Mouse (Mus musculus) CD4-positive, CD25-positive, alpha-beta regulatory T cell, adult 4 months (primary cell): ENCODE results near the gene Nog. TPM values are rescaled to one million over a fixed set of nuclear protein-coding genes. Genes with fewer than 3 reads are reported as not detected.

Experiments
- ATAC-seq: one replicate; pipeline ENCODE4 v1.8.0; 2017
- polyA plus RNA-seq, 2 experiments: library from polyadenylated mRNA; unstranded; fragments of 100-300 nt; shearing (Covaris generic); gene quantifications; one replicate each; pipeline ENCODE4 v1.2.1; 2017

Nog gene
- polyA plus RNA-seq, 2 experiments from 2014 or later, result not detected

DNA sequence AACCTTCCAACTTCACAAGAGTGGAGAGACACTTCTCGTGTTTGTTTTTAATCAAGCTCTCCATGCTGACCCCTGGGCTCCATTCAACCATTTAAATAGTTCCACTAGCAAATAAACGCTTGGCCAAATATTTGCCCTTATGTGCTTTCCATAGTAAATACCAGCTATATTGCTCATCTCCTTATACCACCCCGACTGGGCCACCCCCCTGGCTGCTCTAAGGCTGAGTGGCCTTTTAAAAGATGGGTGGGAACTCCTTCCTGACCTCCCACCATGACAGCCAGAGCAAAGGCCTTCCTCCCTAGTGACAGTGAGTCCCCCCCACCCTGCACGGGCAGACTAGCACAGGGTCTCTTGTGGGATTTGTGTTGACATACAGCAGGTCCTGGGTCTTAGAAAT, 37.1 kb downstream of the Nog start:
- ATAC-seq, result no peak

DNA sequence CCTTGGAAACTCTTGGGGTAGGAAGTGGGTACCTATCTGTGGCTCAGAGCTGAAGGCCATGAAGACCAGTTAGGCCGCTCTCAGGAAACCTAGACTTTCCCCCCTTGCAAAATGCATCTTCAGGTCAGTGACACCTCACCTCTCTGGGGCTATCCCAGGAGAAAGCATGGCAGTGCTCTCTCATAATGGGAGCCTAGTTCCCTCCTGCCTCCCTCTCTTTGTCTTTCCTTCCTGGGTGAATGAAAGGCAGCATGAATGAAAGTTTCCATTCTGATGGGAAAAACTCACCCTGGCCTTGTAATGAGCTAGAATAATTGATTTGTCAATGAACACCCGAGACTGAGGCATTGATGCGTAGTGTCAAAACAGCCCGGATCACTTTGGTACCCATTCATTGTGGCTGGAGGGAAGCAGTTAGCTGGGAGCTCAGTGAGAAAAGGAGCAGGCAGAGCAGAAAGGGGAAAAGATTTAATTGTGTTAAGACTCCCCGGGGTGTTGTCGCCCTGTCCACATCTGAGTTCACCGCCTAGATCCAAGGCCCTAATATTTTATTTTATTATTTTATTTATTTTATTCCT, 42.7 kb downstream of the Nog start:
- ATAC-seq, result no peak

DNA sequence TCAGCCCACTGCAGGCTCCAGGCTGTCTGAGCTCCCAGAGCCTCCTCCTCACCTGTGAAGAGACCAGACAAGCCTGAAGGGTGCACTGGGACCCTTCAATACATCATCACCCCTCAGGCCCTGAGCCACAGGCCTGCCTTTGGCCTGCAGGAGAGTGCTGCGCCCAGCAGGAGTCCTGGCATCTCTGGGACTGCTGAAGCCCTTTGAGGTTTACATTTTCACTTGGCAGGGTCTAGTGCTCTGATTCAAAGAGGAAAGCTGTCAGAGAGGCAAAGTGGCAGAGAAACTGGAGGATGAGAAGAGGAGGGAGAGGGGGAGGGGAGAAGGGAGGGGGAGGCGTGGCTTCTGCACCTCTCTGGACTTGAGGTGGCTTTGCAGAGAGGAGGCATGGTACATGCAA, 44.2 kb downstream of the Nog start:
- ATAC-seq, result no peak

DNA sequence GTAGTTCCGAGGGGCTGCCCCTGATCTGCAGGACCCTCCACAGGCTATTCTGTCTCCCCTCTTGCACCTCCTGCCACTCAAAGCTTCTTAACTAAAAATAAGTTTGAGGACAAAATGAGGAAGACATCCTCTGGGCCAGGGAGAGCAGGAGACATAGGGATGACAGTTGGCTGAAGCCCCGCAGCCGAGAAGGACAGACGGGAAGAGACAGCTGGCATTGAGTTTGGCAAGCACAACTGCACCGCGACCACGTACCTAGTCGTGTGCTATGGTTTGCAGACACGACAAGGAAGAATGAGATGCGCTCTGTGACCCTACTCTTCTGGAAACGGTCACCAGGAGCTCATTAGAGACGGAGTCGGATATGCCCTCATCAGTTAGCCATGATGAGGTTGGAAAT, 48.2 kb downstream of the Nog start:
- ATAC-seq, result no peak

Other genes with a start within 250 kb of the Nog start
- 1 to 10 TPM; 4.6 to 7.3 TPM for gene Dgke, start 235.5 kb downstream of the Nog start, polyA plus RNA-seq
- not detected for gene Gm525, start 228.5 kb downstream of the Nog start, polyA plus RNA-seq